Mouse (Mus musculus) MEL (cell line): ENCODE measurements around the gene Mob3b. TPM values are rescaled to one million over a fixed set of nuclear protein-coding genes. Genes with fewer than 3 reads are reported as not detected.

ENCODE experiments used
- DNase-seq: peaks from one replicate; pipeline ENCODE4 v3.0.0; 2011; ENCODE audit warnings: low read depth, low spot score
- H3K27ac ChIP-seq: 2 replicates; pipeline ENCODE4 v1.5.1; 2012; ENCODE audit warnings: low read depth, mild to moderate bottlenecking, control low read depth, low read length, moderate library complexity; ENCODE audit not compliant: control insufficient read depth
- H3K27me3 ChIP-seq, 2 experiments: fragments of 150-350 bp in 1 of 2; sonication (generic) in 1 of 2; 2 replicates each; pipeline ENCODE4 v1.6.1; 2012; ENCODE audit warnings: low read length in 2 of 2, mild to moderate bottlenecking in 2 of 2, improper control_type of control experiment in 1 of 2, moderate library complexity in 1 of 2; ENCODE audit not compliant: insufficient read depth in 2 of 2, control insufficient read depth in 1 of 2
- H3K36me3 ChIP-seq, 2 experiments: 2 replicates each; pipeline ENCODE4 v1.6.1; 2012 to 2014; ENCODE audit warnings: low read length in 2 of 2, improper control_type of control experiment in 1 of 2, inconsistent platforms in 1 of 2, mild to moderate bottlenecking in 1 of 2; ENCODE audit not compliant: insufficient read depth in 2 of 2, control insufficient read depth in 1 of 2
- H3K4me1 ChIP-seq, 2 experiments: fragments of 150-350 bp in 1 of 2; sonication (generic) in 1 of 2; 2 replicates each; pipeline ENCODE4 v1.6.1; 2012; ENCODE audit warnings: low read length in 2 of 2, improper control_type of control experiment in 1 of 2, mild to moderate bottlenecking in 1 of 2; ENCODE audit not compliant: insufficient read depth in 2 of 2, control insufficient read depth in 1 of 2
- H3K4me3 ChIP-seq, 2 experiments: fragments of 150-350 bp in 1 of 2; sonication (generic) in 1 of 2; 2 replicates each; pipeline ENCODE4 v1.5.1; 2012; ENCODE audit warnings: low read depth in 2 of 2, low read length in 2 of 2, mild to moderate bottlenecking in 2 of 2, moderate library complexity in 2 of 2, control low read depth in 1 of 2, improper control_type of control experiment in 1 of 2; ENCODE audit not compliant: control insufficient read depth in 1 of 2, insufficient read depth in 1 of 2
- H3K79me2 ChIP-seq: 2 replicates; pipeline ENCODE4 v1.6.1; 2012; ENCODE audit warnings: mild to moderate bottlenecking, low read length, moderate library complexity; ENCODE audit not compliant: control insufficient read depth, poor library complexity, insufficient read depth
- H3K9ac ChIP-seq: 2 replicates; pipeline ENCODE4 v1.6.1; 2012; ENCODE audit warnings: low read depth, mild to moderate bottlenecking, control low read depth, low read length, moderate library complexity; ENCODE audit not compliant: control insufficient read depth, poor library complexity, severe bottlenecking
- H3K9me3 ChIP-seq: fragments of 150-350 bp; sonication (generic); replicated peaks from 2 replicates; pipeline ENCODE4 v1.6.1; 2012; ENCODE audit warnings: mild to moderate bottlenecking, low read length, improper control_type of control experiment, moderate library complexity; ENCODE audit not compliant: insufficient read depth
- BHLHE40 ChIP-seq: IDR thresholded peaks from 2 replicates; pipeline ENCODE4 v1.6.1; 2012; ENCODE audit warnings: low read depth, mild to moderate bottlenecking, inconsistent platforms, low read length, improper control_type of control experiment, borderline replicate concordance
- CHD2 ChIP-seq: IDR thresholded peaks from 2 replicates; pipeline ENCODE4 v1.6.1; 2011; ENCODE audit warnings: low read length, improper control_type of control experiment
- CTCF ChIP-seq, 3 experiments: IDR thresholded peaks in 2 of 3; conservative IDR thresholded peaks in 1 of 3; 2 replicates each; pipeline ENCODE4 v1.5.1; 2011 to 2012; ENCODE audit warnings: low read length in 3 of 3, low read depth in 2 of 3, mild to moderate bottlenecking in 2 of 3, improper control_type of control experiment in 1 of 3, inconsistent platforms in 1 of 3, mixed read lengths in 1 of 3, moderate library complexity in 1 of 3; ENCODE audit not compliant: control insufficient read depth in 1 of 3, insufficient read depth in 1 of 3, poor library complexity in 1 of 3, severe bottlenecking in 1 of 3
- ELF1 ChIP-seq: IDR thresholded peaks from 2 replicates; pipeline ENCODE4 v1.6.1; 2014; ENCODE audit warnings: low read depth, mild to moderate bottlenecking, inconsistent platforms, low read length, improper control_type of control experiment, moderate library complexity
- GABPA ChIP-seq: IDR thresholded peaks from 2 replicates; pipeline ENCODE4 v1.6.1; 2012; ENCODE audit warnings: low read depth, mild to moderate bottlenecking, inconsistent platforms, low read length, improper control_type of control experiment, moderate library complexity
- GATA1 ChIP-seq: IDR thresholded peaks from 2 replicates; pipeline ENCODE4 v1.6.1; 2011; ENCODE audit warnings: low read depth, low read length, improper control_type of control experiment
- MAFK ChIP-seq: IDR thresholded peaks from 2 replicates; pipeline ENCODE4 v1.6.1; 2011; ENCODE audit warnings: low read depth, mild to moderate bottlenecking, low read length, improper control_type of control experiment, borderline replicate concordance
- MAZ ChIP-seq: IDR thresholded peaks from 2 replicates; pipeline ENCODE4 v1.6.1; 2012; ENCODE audit warnings: low read depth, mild to moderate bottlenecking, inconsistent platforms, low read length, improper control_type of control experiment
- MYB ChIP-seq: IDR thresholded peaks from 2 replicates; pipeline ENCODE4 v1.6.1; 2011; ENCODE audit warnings: mild to moderate bottlenecking, low read depth, low read length, improper control_type of control experiment
- MYC ChIP-seq: IDR thresholded peaks from 2 replicates; pipeline ENCODE4 v1.6.1; 2011; ENCODE audit warnings: low read depth, mild to moderate bottlenecking, low read length, improper control_type of control experiment, moderate library complexity
- NELFE ChIP-seq: IDR thresholded peaks from 2 replicates; pipeline ENCODE4 v1.6.1; 2011; ENCODE audit warnings: low read depth, low read length, improper control_type of control experiment
- POLR2A ChIP-seq, 2 experiments: IDR thresholded peaks; 2 replicates each; pipeline ENCODE4 v1.6.1; 2011 to 2012; ENCODE audit warnings: low read length in 2 of 2, mild to moderate bottlenecking in 2 of 2, control low read depth in 1 of 2, improper control_type of control experiment in 1 of 2, low read depth in 1 of 2, moderate library complexity in 1 of 2; ENCODE audit not compliant: control insufficient read depth in 1 of 2, insufficient read depth in 1 of 2, poor library complexity in 1 of 2
- POLR2AphosphoS5 ChIP-seq: IDR thresholded peaks from 2 replicates; pipeline ENCODE4 v1.6.1; 2012; ENCODE audit warnings: low read depth, borderline replicate concordance, mild to moderate bottlenecking, inconsistent platforms, low read length, moderate library complexity, mixed read lengths
- RCOR1 ChIP-seq: IDR thresholded peaks from 2 replicates; pipeline ENCODE4 v1.6.1; 2012; ENCODE audit warnings: low read depth, mild to moderate bottlenecking, inconsistent platforms, low read length, improper control_type of control experiment
- SIN3A ChIP-seq: IDR thresholded peaks from 2 replicates; pipeline ENCODE4 v1.6.1; 2012; ENCODE audit warnings: low read length, improper control_type of control experiment, inconsistent platforms
- TAL1 ChIP-seq: IDR thresholded peaks from 2 replicates; pipeline ENCODE4 v1.6.1; 2012; ENCODE audit warnings: mild to moderate bottlenecking, inconsistent platforms, low read length, moderate library complexity, mixed read lengths
- TBP ChIP-seq: IDR thresholded peaks from 2 replicates; pipeline ENCODE4 v1.8.0; 2011; ENCODE audit warnings: low read depth, low read length, improper control_type of control experiment
- TCF12 ChIP-seq: IDR thresholded peaks from 2 replicates; pipeline ENCODE4 v1.6.1; 2014; ENCODE audit warnings: low read depth, mild to moderate bottlenecking, inconsistent platforms, low read length, improper control_type of control experiment, moderate library complexity
- UBTF ChIP-seq: IDR thresholded peaks from 2 replicates; pipeline ENCODE4 v1.6.1; 2012; ENCODE audit warnings: low read depth, mild to moderate bottlenecking, inconsistent platforms, low read length, improper control_type of control experiment, moderate library complexity, borderline replicate concordance; ENCODE audit not compliant: insufficient read depth
- USF2 ChIP-seq, 2 experiments: IDR thresholded peaks; 2 replicates each; pipeline ENCODE4 v1.6.1; 2011 to 2012; ENCODE audit warnings: improper control_type of control experiment in 2 of 2, low read length in 2 of 2, borderline replicate concordance in 1 of 2, inconsistent platforms in 1 of 2, low read depth in 1 of 2, mild to moderate bottlenecking in 1 of 2; ENCODE audit not compliant: insufficient read depth in 1 of 2
- ZC3H11A ChIP-seq: IDR thresholded peaks from 2 replicates; pipeline ENCODE4 v1.6.1; 2012; ENCODE audit warnings: low read depth, mild to moderate bottlenecking, inconsistent platforms, low read length, improper control_type of control experiment
- ZNF384 ChIP-seq: IDR thresholded peaks from 2 replicates; pipeline ENCODE4 v1.6.1; 2012; ENCODE audit warnings: low read depth, mild to moderate bottlenecking, inconsistent platforms, low read length, improper control_type of control experiment
- polyA plus RNA-seq, 2 experiments: library from polyadenylated mRNA; stranded (reverse) in 1 of 2; unstranded in 1 of 2; fragments of >175 nt in 1 of 2; fragments of >200 nt in 1 of 2; gene quantifications; 2 replicates each; pipeline versions ENCODE4 v1.2.1 to v1.2.4; 2012; ENCODE audit warnings: low replicate concordance in 2 of 2, low read depth in 1 of 2; ENCODE audit not compliant: insufficient read length in 2 of 2, insufficient read depth in 1 of 2, missing spikeins in 1 of 2
- total RNA-seq: library from RNA; depleted of rRNA; stranded (reverse); fragments of 300-350 nt; gene quantifications from 2 replicates; pipeline ENCODE4 v1.2.3, GENCODE M21; 2012

Gene Mob3b
- total and polyA plus RNA-seq, 3 experiments = 3.8 to 4.2 TPM; not detected in 1

GRCm38 (mm10) chr4:35003550-35004326 lies 153.5 kb downstream of the Mob3b start:
- no peaks in the 10 kb centered on the region for H3K36me3 ChIP-seq
- H3K27me3 ChIP-seq = no peaks in the 10 kb centered on the region
- H3K4me3 ChIP-seq = no peak overlapping the region
- H3K9ac ChIP-seq = no peak overlapping the region
- no peaks in the 10 kb centered on the region for H3K79me2 ChIP-seq
- no peaks in the 10 kb centered on the region for H3K4me1 ChIP-seq
- no peak for DNase-seq
- TF ChIP-seq GATA1 (no peak), TBP (no peak), USF2 (IDR thresholded peaks at IDR 0.05; ENCODE audit: borderline replicate concordance in 1 of 2, insufficient read depth in 1 of 2, low read depth in 1 of 2, low read length in 2 of 2) (no peak), MYC (no peak), CTCF (IDR thresholded peaks at IDR 0.05 in 2 of 3, conservative IDR thresholded peaks at IDR 0.05 in 1 of 3; ENCODE audit: control insufficient read depth in 1 of 3, insufficient read depth in 1 of 3, low read depth in 2 of 3, low read length in 3 of 3, poor library complexity in 1 of 3, severe bottlenecking in 1 of 3) (no peak), ELF1 (no peak), TCF12 (no peak), ZC3H11A (no peak), RCOR1 (no peak), POLR2AphosphoS5 (no peak)
- H3K9me3 ChIP-seq = no peaks in the 10 kb centered on the region
- no peak overlapping the region for H3K27ac ChIP-seq

DNA sequence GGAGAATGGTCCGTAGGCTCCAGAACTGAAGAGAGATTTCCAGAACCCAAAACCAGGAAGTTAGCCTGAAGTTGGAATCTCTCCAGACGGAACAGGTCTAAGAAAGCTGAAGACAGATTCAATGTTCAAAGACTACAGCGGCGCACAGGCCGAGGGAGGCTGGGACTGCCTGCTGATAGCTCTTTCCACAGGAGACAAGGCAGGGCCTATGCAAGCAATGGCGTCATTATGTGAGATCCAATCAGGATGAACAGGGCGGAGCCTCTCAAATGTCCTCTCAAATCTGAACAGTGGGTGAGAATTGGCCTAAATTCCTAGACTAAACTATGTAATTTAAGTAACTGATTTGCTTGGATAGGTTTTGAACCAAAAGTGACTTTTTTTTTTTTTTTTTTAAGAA lies 160.7 kb downstream of the Mob3b start:
- Histone ChIP-seq H3K9me3 (no peaks in the 10 kb centered on the region), H3K9ac (no peak overlapping the region), H3K36me3 (no peaks in the 10 kb centered on the region), H3K4me3 (no peak overlapping the region), H3K27ac (no peak overlapping the region), H3K79me2 (no peaks in the 10 kb centered on the region), H3K27me3 (no peaks in the 10 kb centered on the region), H3K4me1 (no peaks in the 10 kb centered on the region)
- no peak for DNase-seq
- TF ChIP-seq USF2 (IDR thresholded peaks at IDR 0.05; ENCODE audit: borderline replicate concordance in 1 of 2, insufficient read depth in 1 of 2, low read depth in 1 of 2, low read length in 2 of 2) (no peak), MAZ (no peak), ZNF384 (no peak), CHD2 (no peak), POLR2A (IDR thresholded peaks at IDR 0.05; ENCODE audit: control insufficient read depth in 1 of 2, insufficient read depth in 1 of 2, low read depth in 1 of 2, low read length in 2 of 2, poor library complexity in 1 of 2) (no peak), NELFE (no peak), TCF12 (no peak), MAFK (no peak), SIN3A (no peak), UBTF (no peak), MYB (no peak), ELF1 (no peak), GABPA (no peak), TAL1 (no peak), BHLHE40 (no peak)
